Comparison of ENCODE assay signal across 9 mouse cellular contexts in genomic region chr9:105389289-105389688, GRCm38 (mm10). TPM values are rescaled to one million over a fixed set of nuclear protein-coding genes. Genes with fewer than 3 reads are reported as not detected.
DNase-seq lines count a peak whose midpoint lies in the region; ATAC-seq and TF ChIP-seq lines count a peak whose summit lies in the region.
"Had no signal": no experiment of that assay in that cellular context is flagged by ENCODE, and none has a peak within 500 bp of the region (broad histone marks: within the 10 kb centered on the region; RNA-seq: fewer than 3 reads in every experiment).

No protein-coding gene starts in this region.

- TF ChIP-seq CTCF in brain, embryonic 14.5 days (IDR thresholded peaks at IDR 0.05; ENCODE audit: borderline replicate concordance, extremely low read depth, insufficient read depth, insufficient read length): peak; percentile 75; the same call in 1 of the 2 replicates

- H3K27me3 ChIP-seq in forebrain, embryonic 14.5 days (replicated peaks; ENCODE audit: control insufficient read depth, insufficient read depth, low read length): no peaks in the 10 kb centered on the region

- H3K9ac ChIP-seq in forebrain, embryonic 14.5 days (ENCODE audit: low read length): no peak overlapping the region
- H3K9ac ChIP-seq: heart, embryonic 13.5 days had no signal

- TF ChIP-seq POLR2A in brain, embryonic 14.5 days (IDR thresholded peaks at IDR 0.05; ENCODE audit: borderline replicate concordance, extremely low read depth, insufficient read depth, insufficient read length, poor library complexity, severe bottlenecking): no peak

- H3K36me3 ChIP-seq in forebrain, embryonic 14.5 days (ENCODE audit: control insufficient read depth, insufficient read depth, low read length): no peaks in the 10 kb centered on the region
- H3K36me3 ChIP-seq: heart, embryonic 13.5 days had no signal

- H3K27ac ChIP-seq in forebrain, embryonic 14.5 days (ENCODE audit: low read depth, low read length): no peak overlapping the region
- H3K27ac ChIP-seq: heart, embryonic 13.5 days had no signal

- H3K4me1 ChIP-seq in forebrain, embryonic 14.5 days (ENCODE audit: control insufficient read depth, insufficient read depth, low read length): no peaks in the 10 kb centered on the region
- H3K4me1 ChIP-seq: heart, embryonic 13.5 days had no signal

- no peaks in the 10 kb centered on the region for H3K9me3 ChIP-seq in forebrain, embryonic 14.5 days (replicated peaks; ENCODE audit: control insufficient read depth, low read length)
- H3K9me3 ChIP-seq: heart, embryonic 13.5 days had no signal

- H3K4me2 ChIP-seq in forebrain, embryonic 14.5 days (ENCODE audit: low read length): no peak overlapping the region
- H3K4me2 ChIP-seq: heart, embryonic 13.5 days had no signal

- 16% methylated on average over 4 of the region's 4 CpGs for WGBS in forebrain, embryonic 14.5 days

- 0 out of 2 replicates have a peak, but pooled peaks have one; percentile 34 for ATAC-seq in forebrain, embryonic 14.5 days

- no peak overlapping the region for H3K4me3 ChIP-seq in forebrain, embryonic 14.5 days (ENCODE audit: low read depth, low read length)
- H3K4me3 ChIP-seq: heart, embryonic 13.5 days had no signal

- DNase-seq in ovary, postnatal 10 days (ENCODE audit: low spot score): peak; percentile 62
- no peak for DNase-seq in ovary, adult 18-20 months (ENCODE audit: low spot score)
- DNase-seq in brain, embryonic 14.5 days (ENCODE audit: low read depth): peak; percentile 66
- DNase-seq in forebrain, embryonic 14.5 days (ENCODE audit: low spot score): peak; percentile 79
- DNase-seq in kidney, postnatal 25 days: peak; percentile 54 to 85
- peak; percentile 43 to 62 for DNase-seq in lung, adult 18-20 months
- DNase-seq in right cerebral cortex, adult 2 months (ENCODE audit: low spot score in 2 of 2): peak; percentile 87 to 93
- peak; percentile 75 for DNase-seq in urinary bladder, postnatal 25 days (ENCODE audit: low spot score)

RNA-seq across cellular contexts. Expression of gene Aste1, which starts 5.9 kb away (rescaled TPM):
- polyA plus RNA-seq in brain, embryonic 14.5 days (2012; rRNA removed): 8.8 and 9.8 TPM in 2 replicates
- polyA plus RNA-seq in forebrain, embryonic 14.5 days (2014; fragmentation: Nextera tagmentation; extraction: Ambion mirVana): 14.1 and 14.6 TPM in 2 replicates

RNA-seq across cellular contexts. Expression of gene Nek11, which starts 6.0 kb away (rescaled TPM):
- 1.1 and 1.8 TPM in 2 replicates for polyA plus RNA-seq in brain, embryonic 14.5 days (2012; rRNA removed)
- 1.7 and 2.4 TPM in 2 replicates for polyA plus RNA-seq in forebrain, embryonic 14.5 days (2014; fragmentation: Nextera tagmentation; extraction: Ambion mirVana)
